Mouse (Mus musculus): ENCODE data around the gene Sppl2b.

DNA sequence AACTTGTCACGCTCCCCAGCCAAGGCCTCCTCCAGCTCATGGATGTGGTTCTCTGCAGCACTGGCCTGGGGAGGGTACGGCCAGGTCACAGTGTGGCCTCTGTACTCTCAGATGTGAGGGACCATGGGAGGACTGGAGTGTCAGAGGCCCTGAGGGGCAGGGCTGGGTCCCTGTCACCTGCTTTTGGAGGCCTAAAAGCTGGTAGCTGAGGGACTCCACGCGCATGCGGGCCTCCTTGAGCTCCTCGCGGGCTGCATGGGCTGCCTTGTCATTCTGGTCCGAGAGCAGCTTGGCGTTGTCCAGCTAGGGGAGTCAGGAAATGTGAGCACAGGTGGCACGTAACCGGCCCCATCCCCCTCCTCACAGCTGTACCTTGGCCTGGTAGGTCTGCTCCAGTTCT is 49.6 kb downstream of the Sppl2b start:
- no peak for TF ChIP-seq CTCF (IDR thresholded peaks at IDR 0.05; ENCODE audit: control insufficient read depth, insufficient read depth, insufficient replicate concordance, low read depth, low read length)
- TF ChIP-seq POLR2A (IDR thresholded peaks at IDR 0.05; ENCODE audit: control insufficient read depth, low read depth, low read length), result no peak
